Mouse (Mus musculus) lung, postnatal 36 days (tissue): ENCODE measurements around the gene Ddx5.
"Not testable (repeated sequence)": the region's sequence is repeated elsewhere in the genome, so short reads cannot be mapped to it uniquely, and the experiment has no call there.

ENCODE experiments used
- DNase-seq: peaks from one replicate; pipeline ENCODE4 v3.0.0; 2022; ENCODE audit warnings: mixed read lengths

Ddx5 gene

GRCm38 (mm10) chr11:106788775-106789459 is at the start of gene Ddx5, which contains the start of gene Cep95:
Gene Ddx5 (minus strand): TSS chr11:106789185.
Gene Cep95 (plus strand): TSS chr11:106789252.
- DNase-seq: peak; percentile 99

GRCm38 (mm10) chr11:106828079-106828478 is 39.1 kb upstream of the Ddx5 start:
- DNase-seq: no peak

GRCm38 (mm10) chr11:106824403-106824802 is 35.4 kb upstream of the Ddx5 start:
- no peak for DNase-seq

- DNase-seq: no peak
These were observed 34.8 kb upstream of the Ddx5 start for GRCm38 (mm10) chr11:106823741-106824140.

- no peak for DNase-seq
These were observed 33.9 kb upstream of the Ddx5 start for GRCm38 (mm10) chr11:106822911-106823310.

- DNase-seq: no peak
These were observed 33.5 kb upstream of the Ddx5 start for GRCm38 (mm10) chr11:106822491-106822890.

- no peak for DNase-seq
These were observed 32.4 kb upstream of the Ddx5 start for GRCm38 (mm10) chr11:106821397-106821796.

- peak; percentile 81 for DNase-seq
These were observed 32.0 kb upstream of the Ddx5 start for GRCm38 (mm10) chr11:106820972-106821371.

GRCm38 (mm10) chr11:106820252-106820651 is 31.3 kb upstream of the Ddx5 start:
- DNase-seq: no peak

GRCm38 (mm10) chr11:106819595-106819994 is 30.6 kb upstream of the Ddx5 start:
- DNase-seq: peak; percentile 28

GRCm38 (mm10) chr11:106818341-106818740 is 29.4 kb upstream of the Ddx5 start:
- DNase-seq: peak; percentile 21

- DNase-seq: no peak
These were observed 28.8 kb upstream of the Ddx5 start for GRCm38 (mm10) chr11:106817808-106818207.

- no peak for DNase-seq
These were observed 28.2 kb upstream of the Ddx5 start for GRCm38 (mm10) chr11:106817156-106817555.

GRCm38 (mm10) chr11:106816316-106816715 is 27.3 kb upstream of the Ddx5 start:
- no peak for DNase-seq

GRCm38 (mm10) chr11:106815761-106816160 is 26.8 kb upstream of the Ddx5 start:
- DNase-seq: no peak

- DNase-seq: no peak
These were observed 26.3 kb upstream of the Ddx5 start for GRCm38 (mm10) chr11:106815331-106815730.

GRCm38 (mm10) chr11:106814601-106815320 is 25.8 kb upstream of the Ddx5 start:
- DNase-seq: no peak

- no peak for DNase-seq
These were observed 23.6 kb upstream of the Ddx5 start for GRCm38 (mm10) chr11:106812410-106813136.

- not testable (repeated sequence) for DNase-seq
These were observed 18.5 kb upstream of the Ddx5 start for GRCm38 (mm10) chr11:106807442-106807841.

GRCm38 (mm10) chr11:106802069-106802627 is 13.2 kb upstream of the Ddx5 start:
- no peak for DNase-seq

GRCm38 (mm10) chr11:106795679-106796078 is 6.7 kb upstream of the Ddx5 start:
- no peak for DNase-seq

GRCm38 (mm10) chr11:106793846-106794245 is 4.9 kb upstream of the Ddx5 start:
- DNase-seq: no peak

- no peak for DNase-seq
These were observed 664 bp upstream of the Ddx5 start for GRCm38 (mm10) chr11:106789649-106790048.
